Mouse (Mus musculus): ENCODE measurements around the gene Gapdhs. TPM values are rescaled to one million over a fixed set of nuclear protein-coding genes. Genes with fewer than 3 reads are reported as not detected.
"Not testable (repeated sequence)": the region's sequence is repeated elsewhere in the genome, so short reads cannot be mapped to it uniquely, and the experiment has no call there.

The Gapdhs gene
- total RNA-seq, 2 experiments from 2014 or later, result not detected

GRCm38 (mm10) chr7:30747525-30748204 lies 4.2 kb upstream of the Gapdhs start:
- no peak for DNase-seq (ENCODE audit: low spot score in 2 of 2)

GRCm38 (mm10) chr7:30744022-30744598 lies 629 bp upstream of the Gapdhs start:
- DNase-seq (ENCODE audit: low spot score in 2 of 2), result no peak

- DNase-seq (ENCODE audit: low spot score in 2 of 2), result not testable (repeated sequence)
Observed at GRCm38 (mm10) chr7:30742570-30742969, 911 bp downstream of the Gapdhs start.

- DNase-seq (ENCODE audit: low spot score in 2 of 2), result no peak
Observed at GRCm38 (mm10) chr7:30736211-30736610, 7.3 kb downstream of the Gapdhs start.

- DNase-seq (ENCODE audit: low spot score in 2 of 2), result not testable (repeated sequence)
Observed at GRCm38 (mm10) chr7:30730064-30730722, 13.3 kb downstream of the Gapdhs start.

- DNase-seq (ENCODE audit: low spot score in 2 of 2), result peak; percentile 97 to 98
Observed at GRCm38 (mm10) chr7:30729396-30730063, 14.0 kb downstream of the Gapdhs start, which contains the start of gene Tmem147. Gene Tmem147, minus strand, starts transcription at chr7:30729540.

GRCm38 (mm10) chr7:30728739-30729395 lies 14.6 kb downstream of the Gapdhs start:
- DNase-seq (ENCODE audit: low spot score in 2 of 2), result no peak

GRCm38 (mm10) chr7:30728214-30728613 lies 15.3 kb downstream of the Gapdhs start:
- DNase-seq (ENCODE audit: low spot score in 2 of 2), result no peak

- no peak for DNase-seq (ENCODE audit: low spot score in 2 of 2)
Observed at GRCm38 (mm10) chr7:30723274-30723953, 20.1 kb downstream of the Gapdhs start.

- DNase-seq (ENCODE audit: low spot score in 2 of 2), result no peak
Observed at GRCm38 (mm10) chr7:30721286-30721685, 22.2 kb downstream of the Gapdhs start.

GRCm38 (mm10) chr7:30719669-30720068 lies 23.8 kb downstream of the Gapdhs start:
- DNase-seq (ENCODE audit: low spot score in 2 of 2), result no peak

GRCm38 (mm10) chr7:30717716-30718046 lies 25.8 kb downstream of the Gapdhs start:
- DNase-seq (ENCODE audit: low spot score in 2 of 2), result no peak

- peak; percentile 25 to 47 for DNase-seq (ENCODE audit: low spot score in 2 of 2)
Observed at GRCm38 (mm10) chr7:30717006-30717715, 26.3 kb downstream of the Gapdhs start.

- no peak for DNase-seq (ENCODE audit: low spot score in 2 of 2)
Observed at GRCm38 (mm10) chr7:30711942-30712341, 31.5 kb downstream of the Gapdhs start, which contains the start of gene Atp4a. Gene Atp4a, plus strand, starts transcription at chr7:30712209.

GRCm38 (mm10) chr7:30707441-30707840 lies 36.0 kb downstream of the Gapdhs start:
- no peak for DNase-seq (ENCODE audit: low spot score in 2 of 2)

GRCm38 (mm10) chr7:30706214-30706882 lies 37.1 kb downstream of the Gapdhs start:
- no peak for DNase-seq (ENCODE audit: low spot score in 2 of 2)

GRCm38 (mm10) chr7:30698589-30698988 lies 44.9 kb downstream of the Gapdhs start, which contains the start of gene 2200002J24Rik:
Gene 2200002J24Rik, plus strand, starts transcription at chr7:30698926.
- no peak for DNase-seq (ENCODE audit: low spot score in 2 of 2)

- no peak for DNase-seq (ENCODE audit: low spot score in 2 of 2)
Observed at GRCm38 (mm10) chr7:30698101-30698500, 45.4 kb downstream of the Gapdhs start.

- no peak for DNase-seq (ENCODE audit: low spot score in 2 of 2)
Observed at GRCm38 (mm10) chr7:30688325-30688724, 55.2 kb downstream of the Gapdhs start.

Data from left cerebral cortex, adult 18-20 months (tissue).